Mouse (Mus musculus) mesoderm, embryonic 11.5 days (tissue): Measurements from ENCODE around the gene Mdga1.

Experiments used
- DNase-seq: peaks from one replicate; pipeline ENCODE4 v3.0.0-alpha.2; 2012; ENCODE audit warnings: low read depth, low spot score

Mdga1 gene

GRCm38 (mm10) chr17:29886655-29887251, 83.1 kb downstream of the Mdga1 start:
- DNase-seq: no peak

- DNase-seq: no peak
Measured at GRCm38 (mm10) chr17:29886061-29886460, 83.8 kb downstream of the Mdga1 start.

GRCm38 (mm10) chr17:29884596-29884995, 85.3 kb downstream of the Mdga1 start:
- no peak for DNase-seq

DNA sequence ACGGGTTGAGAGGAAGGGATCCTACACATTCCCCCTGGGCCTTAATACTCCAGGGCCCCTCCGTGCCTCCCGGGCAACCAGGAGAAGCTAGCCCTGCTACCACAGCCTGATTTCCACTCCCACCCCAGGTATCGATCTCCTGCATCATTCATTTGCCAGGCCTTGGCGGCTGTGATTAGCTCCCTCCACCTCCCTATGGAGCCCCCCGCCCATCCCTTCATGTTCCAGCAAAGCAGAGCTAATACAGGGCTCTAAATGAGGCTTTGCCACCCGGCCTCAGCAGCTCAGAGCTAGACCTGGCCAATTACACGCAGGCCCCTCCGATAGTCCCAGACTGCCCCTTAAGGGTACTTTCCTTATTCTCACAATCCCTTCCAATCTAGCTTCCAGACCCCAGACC, 86.5 kb downstream of the Mdga1 start:
- DNase-seq: no peak

- peak; percentile 77 for DNase-seq
Measured at GRCm38 (mm10) chr17:29882885-29883284, 87.0 kb downstream of the Mdga1 start.

- no peak for DNase-seq
Measured at GRCm38 (mm10) chr17:29880251-29880650, 89.6 kb downstream of the Mdga1 start.

- no peak for DNase-seq
Measured at GRCm38 (mm10) chr17:29878990-29879389, 90.9 kb downstream of the Mdga1 start.

GRCm38 (mm10) chr17:29874082-29874679, 95.7 kb downstream of the Mdga1 start:
- no peak for DNase-seq

DNA sequence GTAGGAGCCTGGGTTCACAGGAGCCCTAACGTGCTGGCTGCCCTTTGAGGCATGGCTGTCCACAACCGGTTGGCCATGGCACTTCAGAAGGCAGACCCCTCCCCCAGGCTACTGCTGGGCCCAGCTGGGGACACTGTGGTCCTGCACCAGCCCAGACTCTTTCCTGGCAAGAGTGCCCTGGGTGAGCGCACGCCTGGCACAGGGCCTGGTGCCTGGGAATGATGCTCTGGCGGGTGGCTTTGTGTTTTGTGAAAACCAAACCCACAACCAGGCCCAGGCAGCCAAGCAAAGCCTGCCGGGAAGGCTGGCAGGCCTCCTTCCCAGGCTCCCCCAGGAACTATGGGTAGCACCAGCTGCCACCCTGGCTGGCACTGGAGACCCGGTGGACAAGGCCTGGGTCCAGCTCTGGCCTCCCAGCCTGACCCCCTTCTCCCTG, 96.3 kb downstream of the Mdga1 start:
- DNase-seq: no peak

GRCm38 (mm10) chr17:29870316-29870715, 99.6 kb downstream of the Mdga1 start:
- no peak for DNase-seq

DNA sequence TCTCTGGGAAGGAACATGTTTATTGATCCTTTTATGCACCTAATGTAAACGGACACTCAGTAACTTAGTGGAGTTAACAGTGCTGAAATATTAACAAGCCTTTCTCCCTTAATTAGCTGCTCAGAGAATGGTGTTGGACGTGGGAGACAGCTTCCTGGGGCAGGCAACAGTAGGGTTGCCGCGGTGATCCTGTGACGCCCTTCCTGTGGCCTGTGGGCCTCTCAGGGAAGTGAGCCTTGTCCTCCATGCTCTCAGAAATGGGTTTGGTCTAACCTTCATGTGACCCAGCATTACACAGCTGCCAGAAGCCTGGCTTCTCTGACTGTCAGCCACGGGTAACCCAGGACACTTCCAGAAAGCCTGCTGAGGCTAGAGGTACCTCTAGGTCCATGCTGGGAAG, 104.0 kb downstream of the Mdga1 start:
- DNase-seq: no peak

- no peak for DNase-seq
Measured at GRCm38 (mm10) chr17:29864440-29864839, 105.4 kb downstream of the Mdga1 start.

- no peak for DNase-seq
Measured at GRCm38 (mm10) chr17:29859788-29860283, 110.1 kb downstream of the Mdga1 start.

- no peak for DNase-seq
Measured at GRCm38 (mm10) chr17:29858764-29859163, 111.1 kb downstream of the Mdga1 start.

- no peak for DNase-seq
Measured at GRCm38 (mm10) chr17:29855702-29856580, 113.9 kb downstream of the Mdga1 start.

- no peak for DNase-seq
Measured at GRCm38 (mm10) chr17:29854835-29855234, 115.1 kb downstream of the Mdga1 start.

DNA sequence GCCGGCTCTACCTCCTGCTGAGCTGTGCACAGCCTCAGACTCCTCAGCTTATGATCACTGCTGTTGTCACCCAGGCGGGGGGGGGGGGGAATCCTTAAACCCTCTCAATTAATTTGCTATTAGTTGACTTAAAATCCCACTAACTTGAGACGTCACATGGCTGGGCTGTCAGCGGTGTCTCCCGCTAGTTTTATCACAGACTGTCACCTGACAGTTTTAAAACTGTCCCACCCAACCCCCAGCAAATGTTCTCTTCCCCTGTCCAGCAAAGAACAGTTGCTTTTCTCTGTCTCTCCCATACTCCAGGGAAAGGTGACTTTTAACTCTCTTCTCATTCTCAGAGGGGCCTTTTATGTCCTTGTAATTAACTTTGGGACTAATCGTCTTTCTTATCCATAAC, 115.5 kb downstream of the Mdga1 start:
- DNase-seq: no peak

- DNase-seq: no peak
Measured at GRCm38 (mm10) chr17:29852846-29853486, 116.9 kb downstream of the Mdga1 start.

- no peak for DNase-seq
Measured at GRCm38 (mm10) chr17:29849436-29849797, 120.5 kb downstream of the Mdga1 start.

- DNase-seq: peak; percentile 72
Measured at GRCm38 (mm10) chr17:29848793-29849435, 121.0 kb downstream of the Mdga1 start.

DNA sequence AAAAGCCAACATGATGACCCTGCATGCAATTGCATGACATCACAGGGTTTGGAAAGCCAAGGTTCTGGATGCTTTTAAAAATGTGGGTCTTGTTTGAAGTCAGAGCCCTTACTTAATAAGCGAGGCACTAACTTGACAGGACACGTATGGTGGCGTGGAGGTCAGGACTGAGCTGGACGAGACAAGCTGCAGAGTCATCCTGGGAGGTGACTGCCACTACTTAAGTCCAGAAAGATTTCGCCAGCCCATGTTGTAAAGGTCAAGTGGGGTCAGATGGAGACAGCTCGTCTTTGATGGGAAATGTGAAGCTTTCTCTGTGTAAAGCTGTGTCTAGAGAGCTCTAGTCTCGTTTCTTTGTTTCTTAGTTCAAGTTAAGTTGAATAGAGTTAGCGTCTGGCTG, 122.6 kb downstream of the Mdga1 start:
- DNase-seq: no peak

DNA sequence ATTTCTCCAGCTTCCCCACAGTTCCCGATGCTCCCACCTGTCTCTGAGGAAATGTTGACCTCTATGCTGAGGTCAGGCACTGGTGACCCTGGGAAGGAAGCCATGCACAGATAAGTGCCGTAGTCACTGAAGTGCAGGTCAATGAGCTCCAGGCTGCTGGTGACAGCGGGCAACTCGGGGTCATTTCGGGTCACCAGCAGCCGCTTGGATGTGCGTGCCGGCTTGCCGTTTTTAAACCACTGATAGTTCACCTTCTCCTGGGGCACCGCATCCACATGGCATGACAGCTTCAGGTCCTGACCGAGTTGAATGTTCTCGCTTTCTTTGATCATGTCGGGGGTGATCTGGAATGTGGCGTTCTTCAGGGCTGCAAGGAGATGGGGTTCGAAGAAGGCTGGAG, 123.6 kb downstream of the Mdga1 start:
- no peak for DNase-seq
